Mouse (Mus musculus) ES-Bruce4 (cell line): ENCODE measurements around the gene Usf3.

ENCODE experiments used
- CTCF ChIP-seq: IDR thresholded peaks from one replicate; pipeline ENCODE4 v1.8.1; 2011; ENCODE audit warnings: low read depth, low read length
- EP300 ChIP-seq: IDR thresholded peaks from 2 replicates; pipeline ENCODE4 v1.6.1; 2011; ENCODE audit warnings: low read depth, low read length; ENCODE audit not compliant: insufficient read depth
- POLR2A ChIP-seq: IDR thresholded peaks from one replicate; pipeline ENCODE4 v1.8.1; 2011; ENCODE audit warnings: low read length; ENCODE audit not compliant: insufficient read depth

- no peak for TF ChIP-seq CTCF
- no peak for TF ChIP-seq POLR2A
- TF ChIP-seq EP300, result no peak
These were observed 37.4 kb downstream of the Usf3 start for GRCm38 (mm10) chr16:44210156-44211053.
